Mouse (Mus musculus) kidney, adult 2 months (tissue): Measurements from ENCODE around the gene Bcl2l10.

Experiments
- CTCF ChIP-seq: fragments of 200-500 bp; conservative IDR thresholded peaks from 2 replicates; pipeline ENCODE4 v1.5.1; 2011; ENCODE audit warnings: low read depth, mild to moderate bottlenecking, control low read depth, low read length, moderate library complexity, mixed read lengths; ENCODE audit not compliant: insufficient read depth, insufficient read length
- POLR2A ChIP-seq: fragments of 200-500 bp; IDR thresholded peaks from one replicate; pipeline ENCODE4 v1.6.1; 2011; ENCODE audit warnings: low read depth, low read length, control low read depth

DNA sequence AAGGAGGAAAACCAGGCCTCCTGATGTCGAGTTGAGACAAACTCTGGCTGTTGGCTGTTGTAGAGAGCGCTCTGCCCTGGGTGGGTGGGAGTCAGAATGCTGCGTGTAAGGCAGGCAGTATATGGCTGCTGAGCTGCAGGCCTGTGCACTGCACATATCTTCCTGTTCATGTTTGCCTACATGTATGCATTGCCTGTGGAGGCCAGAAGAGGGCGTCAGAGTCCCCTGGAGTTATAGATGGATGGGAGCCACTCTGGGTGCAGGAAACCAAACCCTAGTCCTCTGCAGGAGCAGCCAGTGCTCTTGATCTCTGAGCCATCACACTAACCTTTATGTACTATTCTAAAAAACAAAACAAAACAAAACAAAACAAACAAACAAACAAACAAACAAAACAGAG lies 13.1 kb upstream of the Bcl2l10 start:
- TF ChIP-seq CTCF (no peak), POLR2A (no peak)
